Mouse (Mus musculus): ENCODE measurements around the gene Jhy. TPM values are rescaled to one million over a fixed set of nuclear protein-coding genes. Genes with fewer than 3 reads are reported as not detected.

Gene Jhy
- polyA plus RNA-seq, 1 experiment from 2014 or later: 0.67 TPM

DNA sequence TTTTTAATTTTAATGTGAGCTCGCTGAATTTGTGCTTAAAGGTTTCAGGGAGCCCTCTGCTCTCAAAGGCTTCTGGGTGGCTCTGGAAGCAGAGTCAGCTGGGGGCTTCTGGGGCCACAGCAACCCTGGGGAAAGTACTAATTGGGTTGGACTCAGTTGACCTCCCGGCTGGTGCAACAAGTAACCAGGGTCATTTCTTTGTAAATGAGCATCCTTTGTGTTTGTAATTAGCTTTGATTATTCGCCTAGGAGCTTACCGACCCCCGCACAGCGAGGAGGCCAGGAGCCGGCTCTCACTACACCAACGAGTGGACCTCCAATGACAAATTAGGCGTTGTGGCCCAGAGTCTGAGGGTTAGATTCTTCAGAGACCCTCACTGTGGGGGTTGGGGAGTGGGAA is 104.7 kb downstream of the Jhy start:
- H3K4me1 ChIP-seq (replicated peaks; ENCODE audit: control insufficient read depth, insufficient read depth, low read length): no peaks in the 10 kb centered on the region
- ATAC-seq (replicated peaks; ENCODE audit: low FRiP score) (peak; percentile 56), DNase-seq (ENCODE audit: low spot score) (peak; percentile 63)
- WGBS: 1% methylated on average over 9 of the region's 9 CpGs
- no peak overlapping the region for H3K27ac ChIP-seq (ENCODE audit: low read depth, low read length)
- H3K36me3 ChIP-seq (ENCODE audit: control insufficient read depth, insufficient read depth, low read length): no peaks in the 10 kb centered on the region
- peak overlapping the region; percentile 15; the same call in 1 of the 2 replicates for H3K4me3 ChIP-seq (ENCODE audit: low read depth, low read length)
- no peaks in the 10 kb centered on the region for H3K9me3 ChIP-seq (ENCODE audit: control insufficient read depth, low read length)
- H3K9ac ChIP-seq (ENCODE audit: low read length): no peak overlapping the region
- peaks cover 57% of the 10 kb centered on the region for H3K27me3 ChIP-seq (ENCODE audit: control insufficient read depth, insufficient read depth, low read length)
- peak overlapping the region; percentile 46; the same call in 1 of the 2 replicates for H3K4me2 ChIP-seq (ENCODE audit: low read depth, low read length, severe bottlenecking)

DNA sequence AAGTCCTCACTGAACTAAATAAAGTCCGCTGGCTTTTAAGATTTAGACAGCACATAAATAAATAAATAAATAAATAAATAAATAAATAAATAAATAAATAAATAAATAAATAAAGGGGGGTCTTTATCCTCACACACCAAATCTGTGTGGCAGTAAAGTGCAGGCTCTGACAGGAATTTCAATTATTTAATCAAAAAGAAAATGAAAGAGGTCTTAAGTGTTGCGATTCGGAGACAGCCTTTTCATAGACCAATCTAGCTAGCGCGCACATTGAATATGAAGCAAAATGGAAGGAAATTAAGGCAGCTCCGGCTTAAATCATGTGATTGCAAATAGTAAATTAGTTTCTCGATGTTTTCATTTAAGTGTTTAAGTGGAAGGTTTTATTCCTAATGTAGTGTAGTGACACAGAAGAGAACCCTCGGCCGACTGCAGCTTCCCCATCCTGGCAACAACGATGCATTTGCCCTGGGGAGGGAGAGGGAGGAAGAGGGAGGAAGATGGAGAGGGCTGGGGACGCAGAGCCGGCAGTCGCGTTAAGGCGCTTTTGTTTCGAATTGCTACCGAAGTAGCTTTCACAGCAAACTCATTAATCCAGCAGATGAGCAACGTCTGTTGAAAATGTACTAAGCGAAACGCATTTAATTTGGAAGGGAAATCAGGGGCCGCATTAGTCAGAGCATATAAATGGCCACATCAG is 105.3 kb downstream of the Jhy start:
- ATAC-seq (replicated peaks; ENCODE audit: low FRiP score): no peak; the same call in 1 of the 2 replicates
- Histone ChIP-seq H3K9ac (ENCODE audit: low read length) (no peak overlapping the region), H3K27ac (ENCODE audit: low read depth, low read length) (no peak overlapping the region), H3K9me3 (ENCODE audit: control insufficient read depth, low read length) (no peaks in the 10 kb centered on the region), H3K4me3 (ENCODE audit: low read depth, low read length) (peak overlapping the region; percentile 15; the same call in 1 of the 2 replicates), H3K4me2 (ENCODE audit: low read depth, low read length, severe bottlenecking) (peak overlapping the region; percentile 46), H3K4me1 (replicated peaks; ENCODE audit: control insufficient read depth, insufficient read depth, low read length) (no peaks in the 10 kb centered on the region), H3K27me3 (ENCODE audit: control insufficient read depth, insufficient read depth, low read length) (peaks cover 59% of the 10 kb centered on the region), H3K36me3 (ENCODE audit: control insufficient read depth, insufficient read depth, low read length) (no peaks in the 10 kb centered on the region)
- WGBS: 4% methylated on average over 21 of the region's 21 CpGs
- DNase-seq (ENCODE audit: low spot score): peak; percentile 56

- no peak for DNase-seq (ENCODE audit: low spot score)
- H3K9me3 ChIP-seq (ENCODE audit: control insufficient read depth, low read length): no peaks in the 10 kb centered on the region
- no peaks in the 10 kb centered on the region for H3K36me3 ChIP-seq (ENCODE audit: control insufficient read depth, insufficient read depth, low read length)
- H3K4me2 ChIP-seq (ENCODE audit: low read depth, low read length, severe bottlenecking): no peak overlapping the region
- H3K4me3 ChIP-seq (ENCODE audit: low read depth, low read length): no peak overlapping the region
- WGBS: 33% methylated on average over 2 of the region's 2 CpGs
- no peak overlapping the region for H3K9ac ChIP-seq (ENCODE audit: low read length)
- no peak overlapping the region for H3K27ac ChIP-seq (ENCODE audit: low read depth, low read length)
- peaks cover 14% of the 10 kb centered on the region for H3K27me3 ChIP-seq (ENCODE audit: control insufficient read depth, insufficient read depth, low read length)
- ATAC-seq (replicated peaks; ENCODE audit: low FRiP score): no peak
- no peaks in the 10 kb centered on the region for H3K4me1 ChIP-seq (replicated peaks; ENCODE audit: control insufficient read depth, insufficient read depth, low read length)
These were observed 112.4 kb downstream of the Jhy start for GRCm38 (mm10) chr9:40851515-40851914.

Other genes starting within 250 kb of the Jhy start
- 3,498 and 3,614 TPM in 2 replicates for gene Hspa8, start 163.1 kb downstream of the Jhy start, polyA plus RNA-seq (2014; fragmentation: Nextera tagmentation; extraction: Ambion mirVana)
- gene Bsx, start 90.0 kb downstream of the Jhy start, polyA plus RNA-seq (2014; fragmentation: Nextera tagmentation; extraction: Ambion mirVana): 0.72 and 1.7 TPM in 2 replicates
- gene Crtam, start 40.5 kb upstream of the Jhy start, polyA plus RNA-seq (2014; fragmentation: Nextera tagmentation; extraction: Ambion mirVana): not detected in 2 replicates
- 7.4 and 8.3 TPM in 2 replicates for gene Ubash3b, start 197.6 kb upstream of the Jhy start, polyA plus RNA-seq (2014; fragmentation: Nextera tagmentation; extraction: Ambion mirVana)